Mouse (Mus musculus) kidney, adult 9 months (tissue): ENCODE data around the gene Pdia6.

Source experiments
- DNase-seq: peaks from one replicate; pipeline ENCODE4 v3.0.0; 2022

Gene Pdia6

GRCm38 (mm10) chr12:17264826-17265225 lies 1.5 kb upstream of the Pdia6 start:
- DNase-seq, result no peak

- no peak for DNase-seq
These were observed 287 bp downstream of the Pdia6 start for GRCm38 (mm10) chr12:17266673-17266990.

GRCm38 (mm10) chr12:17267316-17267715 lies 971 bp downstream of the Pdia6 start:
- DNase-seq, result no peak

GRCm38 (mm10) chr12:17271272-17271671 lies 4.9 kb downstream of the Pdia6 start:
- peak; percentile 29 for DNase-seq

- no peak for DNase-seq
These were observed 7.5 kb downstream of the Pdia6 start for GRCm38 (mm10) chr12:17273841-17274240.

- no peak for DNase-seq
These were observed 22.2 kb downstream of the Pdia6 start for GRCm38 (mm10) chr12:17288496-17288895.

GRCm38 (mm10) chr12:17289060-17289459 lies 22.7 kb downstream of the Pdia6 start:
- no peak for DNase-seq

GRCm38 (mm10) chr12:17289913-17290312 lies 23.6 kb downstream of the Pdia6 start:
- no peak for DNase-seq

- no peak for DNase-seq
These were observed 24.2 kb downstream of the Pdia6 start for GRCm38 (mm10) chr12:17290569-17290968.

GRCm38 (mm10) chr12:17296899-17297298 lies 30.6 kb downstream of the Pdia6 start:
- no peak for DNase-seq

GRCm38 (mm10) chr12:17299902-17300301 lies 33.6 kb downstream of the Pdia6 start:
- no peak for DNase-seq

GRCm38 (mm10) chr12:17305445-17305844 lies 39.1 kb downstream of the Pdia6 start:
- DNase-seq, result no peak

- DNase-seq, result no peak
These were observed 41.9 kb downstream of the Pdia6 start for GRCm38 (mm10) chr12:17308246-17308645.

GRCm38 (mm10) chr12:17310852-17311839 lies 44.8 kb downstream of the Pdia6 start:
- no peak for DNase-seq

- no peak for DNase-seq
These were observed 49.8 kb downstream of the Pdia6 start for GRCm38 (mm10) chr12:17316096-17316495.

GRCm38 (mm10) chr12:17317970-17318369 lies 51.6 kb downstream of the Pdia6 start:
- no peak for DNase-seq

GRCm38 (mm10) chr12:17318453-17318852 lies 52.1 kb downstream of the Pdia6 start:
- peak; percentile 6 for DNase-seq

- peak; percentile 55 for DNase-seq
These were observed 58.5 kb downstream of the Pdia6 start for GRCm38 (mm10) chr12:17324549-17325470.

- no peak for DNase-seq
These were observed 62.9 kb downstream of the Pdia6 start, which contains the start of gene Atp6v1c2 for GRCm38 (mm10) chr12:17329259-17329658. TSS of gene Atp6v1c2 (minus strand) at chr12:17329359.

GRCm38 (mm10) chr12:17333459-17333858 lies 67.1 kb downstream of the Pdia6 start:
- peak; percentile 45 for DNase-seq
